Mouse (Mus musculus): ENCODE results near the gene Kcp.

DNA sequence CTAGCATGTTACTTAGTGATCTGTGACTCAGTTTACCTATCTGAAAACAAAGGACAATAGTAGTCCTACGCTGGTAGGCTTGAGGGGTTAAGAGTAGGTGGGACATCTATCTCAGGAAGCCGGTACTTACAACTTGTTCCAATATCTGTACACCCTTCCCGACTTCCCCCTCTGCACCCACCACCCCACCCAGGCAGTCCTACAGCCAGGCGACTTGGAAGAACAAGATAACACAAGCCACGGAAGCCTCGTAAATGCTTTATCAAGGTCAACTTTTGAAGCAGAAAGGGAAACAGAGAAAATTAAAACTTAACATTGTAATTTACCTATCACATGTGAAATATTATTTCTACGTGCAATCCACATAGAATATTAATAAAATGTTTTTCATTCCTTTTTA lies 7.6 kb downstream of the Kcp start:
- TF ChIP-seq CTCF (IDR thresholded peaks at IDR 0.05; ENCODE audit: borderline replicate concordance, insufficient read depth, low read depth, low read length), result no peak
- no peak for TF ChIP-seq POLR2A (IDR thresholded peaks at IDR 0.05; ENCODE audit: borderline replicate concordance, insufficient read depth, low read length)
